Mouse (Mus musculus) right cerebral cortex, postnatal 36 days (tissue): Measurements from ENCODE around the gene Gprasp1.
"Not testable (repeated sequence)": the region's sequence is repeated elsewhere in the genome, so short reads cannot be mapped to it uniquely, and the experiment has no call there.

Experiments used
- DNase-seq, 2 experiments: peaks; one replicate each; pipeline ENCODE4 v3.0.0; 2022; ENCODE audit warnings: low spot score in 2 of 2, mixed read lengths in 1 of 2

Gene Gprasp1

DNA sequence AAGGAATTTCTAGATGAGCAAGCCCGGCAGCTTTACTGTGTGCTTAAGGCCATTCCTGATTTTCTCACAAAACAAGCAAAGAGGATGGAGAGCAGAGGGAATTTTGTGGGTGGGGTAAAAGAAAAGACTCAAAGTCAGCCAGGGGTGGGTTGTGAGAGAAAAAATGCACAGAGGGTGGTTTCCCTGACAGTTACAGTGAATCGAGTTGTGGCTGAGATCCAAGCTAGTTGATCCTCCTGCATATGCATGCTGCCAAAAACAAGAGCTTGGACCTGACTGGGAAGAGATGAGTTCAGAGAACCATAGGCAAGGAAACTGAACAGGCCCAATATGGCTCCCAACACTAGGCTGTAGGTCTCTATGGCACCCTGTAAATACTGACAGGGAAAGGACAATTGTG, 95.4 kb downstream of the Gprasp1 start:
- no peak for DNase-seq

DNA sequence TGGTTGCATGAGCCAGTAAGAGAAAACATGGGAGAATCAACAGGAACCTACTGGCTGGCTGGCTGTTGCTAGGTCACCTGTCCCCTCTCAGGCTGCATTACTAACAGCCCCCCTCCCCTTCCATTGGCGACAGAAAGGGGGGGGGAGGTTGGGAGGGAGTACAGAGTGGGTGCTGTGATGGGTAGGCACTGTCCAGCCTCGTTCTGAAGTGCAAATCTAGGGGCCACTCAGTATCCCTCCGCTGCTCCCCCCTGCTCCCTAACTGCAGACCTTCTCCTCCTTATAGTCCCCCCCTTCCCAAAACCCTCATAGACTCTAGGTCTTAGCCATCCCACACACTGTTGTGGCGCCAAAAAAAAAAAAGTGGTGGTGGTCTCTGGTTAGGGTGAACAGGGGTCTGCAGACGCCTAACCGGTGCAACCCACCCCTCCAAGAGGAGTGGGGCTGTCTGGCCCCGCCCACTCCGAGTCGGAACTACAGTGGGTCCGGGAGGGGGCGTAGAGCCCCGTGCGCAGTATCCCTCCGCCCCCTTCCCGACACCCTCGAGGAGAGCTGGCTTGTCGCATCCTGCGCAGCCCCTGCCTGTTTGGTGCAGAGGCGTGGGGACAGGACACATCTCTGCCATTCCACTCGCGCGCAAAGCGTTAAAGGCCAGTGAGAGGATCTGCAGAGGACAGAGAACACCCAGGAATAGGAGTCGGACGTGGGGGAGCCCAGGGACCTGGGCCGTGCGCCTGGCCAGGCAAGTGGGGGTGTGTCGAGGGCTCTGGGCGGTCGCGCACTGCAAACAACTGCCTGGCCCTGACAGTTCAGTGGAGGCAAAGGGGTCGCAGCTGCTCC, 96.2 kb downstream of the Gprasp1 start, which contains the start of gene Gprasp2:
Gene Gprasp2 (plus strand): TSS at position 514 of the 840 bp plus-strand sequence.
- DNase-seq = peak; percentile 47 to 52

DNA sequence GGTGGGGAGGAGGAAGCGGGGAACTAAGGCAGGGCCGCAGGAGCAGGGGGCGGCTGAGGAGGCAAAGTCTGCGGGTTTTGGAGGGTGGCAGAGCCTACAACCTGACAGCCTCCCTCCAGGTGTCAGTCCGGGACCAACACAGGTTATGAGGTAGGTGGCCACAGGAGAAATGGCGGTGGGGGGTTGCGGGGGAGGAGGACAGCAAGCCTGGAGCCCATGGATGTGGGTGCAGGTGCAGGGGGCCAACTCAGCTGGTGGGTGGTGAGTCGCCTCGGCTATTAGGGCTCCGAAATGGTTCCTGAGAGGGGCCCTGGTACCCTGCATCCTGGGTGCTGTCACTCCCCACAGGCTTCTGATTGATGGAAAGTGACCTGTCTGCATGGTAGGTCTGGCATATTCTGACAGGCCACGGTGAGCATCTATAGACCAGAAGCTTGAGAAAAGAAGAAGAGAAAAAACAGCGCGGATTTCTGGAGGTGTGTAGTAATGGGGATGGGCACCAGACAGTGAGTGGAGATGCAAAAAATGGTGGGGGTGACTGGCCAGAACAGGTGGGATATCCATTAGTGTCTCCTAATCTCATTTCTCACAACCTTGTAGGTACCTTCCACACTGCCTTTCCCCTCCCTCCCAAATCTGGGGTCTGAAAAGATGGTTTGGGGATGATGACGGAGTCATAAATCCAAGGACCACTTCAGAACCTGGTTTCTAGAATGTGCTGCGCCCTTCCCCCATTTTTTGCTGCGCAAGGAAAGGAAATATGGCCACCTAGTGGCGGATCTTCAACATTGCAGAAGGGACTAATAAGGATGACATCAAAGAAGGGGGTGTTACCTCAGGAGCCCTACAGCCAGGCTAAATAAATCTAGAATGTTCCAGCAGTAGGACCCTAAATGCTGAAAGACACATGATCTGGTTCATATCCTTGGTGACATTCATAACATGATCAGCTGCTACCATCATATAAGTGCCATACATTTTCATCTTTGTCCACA, 97.2 kb downstream of the Gprasp1 start:
- not testable (repeated sequence) for DNase-seq
